Mouse (Mus musculus) monocyte, adult 2 months (primary cell): ENCODE results near the gene Bcs1l.

Experiments
- DNase-seq, 2 experiments: peaks; one replicate each; pipeline ENCODE4 v3.0.0; 2022; ENCODE audit warnings: low spot score in 2 of 2, low read depth in 1 of 2

The Bcs1l gene

GRCm38 (mm10) chr1:74587773-74588445 lies at the start of gene Bcs1l, which contains the start of gene Zfp142:
Bcs1l (plus strand) TSS chr1:74588289.
Zfp142 (minus strand) TSS chr1:74588246.
- DNase-seq = peak; percentile 92 to 94

- DNase-seq = no peak
Measured at GRCm38 (mm10) chr1:74538650-74539049, 49.4 kb upstream of the Bcs1l start.

GRCm38 (mm10) chr1:74542451-74542961 lies 45.6 kb upstream of the Bcs1l start, which contains the start of gene Plcd4:
Plcd4 (plus strand) TSS chr1:74542888.
- DNase-seq = no peak

GRCm38 (mm10) chr1:74544184-74544583 lies 43.9 kb upstream of the Bcs1l start, which contains the start of gene Usp37:
Usp37 (minus strand) TSS chr1:74544284.
- no peak for DNase-seq

GRCm38 (mm10) chr1:74559061-74559460 lies 29.0 kb upstream of the Bcs1l start:
- no peak for DNase-seq

GRCm38 (mm10) chr1:74565834-74566233 lies 22.3 kb upstream of the Bcs1l start:
- no peak for DNase-seq

- no peak for DNase-seq
Measured at GRCm38 (mm10) chr1:74569739-74570719, 18.1 kb upstream of the Bcs1l start.

GRCm38 (mm10) chr1:74582621-74583020 lies 5.5 kb upstream of the Bcs1l start:
- no peak for DNase-seq

GRCm38 (mm10) chr1:74584616-74585398 lies 3.3 kb upstream of the Bcs1l start:
- no peak for DNase-seq

GRCm38 (mm10) chr1:74587233-74587772 lies 786 bp upstream of the Bcs1l start:
- no peak for DNase-seq

- DNase-seq = no peak
Measured at GRCm38 (mm10) chr1:74594434-74594833, 6.3 kb downstream of the Bcs1l start.

- DNase-seq = no peak
Measured at GRCm38 (mm10) chr1:74600501-74601266, 12.6 kb downstream of the Bcs1l start.

GRCm38 (mm10) chr1:74601267-74601962 lies 13.3 kb downstream of the Bcs1l start, which contains the start of the genes Rnf25 and Stk36:
Rnf25 (minus strand) TSS chr1:74601397.
Stk36 (plus strand) TSS chr1:74601445.
- DNase-seq = peak; percentile 47 to 61

GRCm38 (mm10) chr1:74624183-74624582 lies 36.1 kb downstream of the Bcs1l start:
- no peak for DNase-seq

- DNase-seq = no peak
Measured at GRCm38 (mm10) chr1:74626076-74626475, 38.0 kb downstream of the Bcs1l start.

GRCm38 (mm10) chr1:74628001-74628400 lies 39.9 kb downstream of the Bcs1l start:
- DNase-seq = no peak

- no peak for DNase-seq
Measured at GRCm38 (mm10) chr1:74632734-74633133, 44.6 kb downstream of the Bcs1l start.
